Mouse (Mus musculus): ENCODE data around the gene Hspa1b. TPM values are rescaled to one million over a fixed set of nuclear protein-coding genes. Genes with fewer than 3 reads are reported as not detected.
"Not testable (repeated sequence)": the region's sequence is repeated elsewhere in the genome, so short reads cannot be mapped to it uniquely, and the experiment has no call there.

Hspa1b gene
- polyA plus RNA-seq, 1 experiment from 2014 or later, result 0.09 TPM

DNA sequence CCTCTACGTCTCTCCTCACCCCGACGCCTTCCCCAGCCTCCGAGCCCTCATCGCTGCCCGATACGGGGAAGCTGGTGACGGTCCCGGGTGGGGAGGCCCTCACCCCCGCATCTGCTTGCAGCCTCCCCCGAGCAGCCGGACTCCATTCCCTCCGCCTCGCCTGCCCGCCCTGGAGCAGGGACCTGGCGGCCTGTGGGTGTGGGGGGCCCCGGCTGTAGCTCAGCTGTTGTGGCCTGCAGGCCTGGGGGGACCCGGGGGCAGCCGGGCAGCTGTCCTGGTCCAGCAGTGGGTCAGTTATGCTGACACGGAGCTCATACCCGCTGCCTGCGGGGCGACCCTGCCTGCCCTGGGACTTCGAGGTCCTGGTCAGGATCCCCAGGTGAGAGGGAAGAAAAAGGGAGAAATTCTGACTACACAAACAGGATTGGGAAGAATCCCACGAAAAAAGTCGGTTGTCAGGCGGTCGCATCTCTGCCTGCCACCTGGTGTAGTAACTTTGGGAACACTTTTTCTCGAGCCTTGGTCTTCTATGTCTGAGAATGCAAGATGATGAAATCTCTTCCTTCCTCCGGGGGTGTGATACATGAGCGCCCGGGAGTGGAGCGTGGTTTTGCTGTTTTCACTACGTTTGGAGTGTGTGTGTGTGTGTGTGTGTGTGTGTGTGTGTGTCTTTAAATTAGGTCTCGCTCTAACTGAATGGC is 42.6 kb upstream of the Hspa1b start:
- ATAC-seq (ENCODE audit: insufficient number of reproducible peaks, insufficient read depth, low FRiP score, low read depth), result no peak
- peaks cover 16 to 47% of the 10 kb centered on the region in 2 experiments for H3K4me1 ChIP-seq (ENCODE audit: control insufficient read depth in 2 of 2, insufficient read depth in 2 of 2, low read length in 2 of 2)

DNA sequence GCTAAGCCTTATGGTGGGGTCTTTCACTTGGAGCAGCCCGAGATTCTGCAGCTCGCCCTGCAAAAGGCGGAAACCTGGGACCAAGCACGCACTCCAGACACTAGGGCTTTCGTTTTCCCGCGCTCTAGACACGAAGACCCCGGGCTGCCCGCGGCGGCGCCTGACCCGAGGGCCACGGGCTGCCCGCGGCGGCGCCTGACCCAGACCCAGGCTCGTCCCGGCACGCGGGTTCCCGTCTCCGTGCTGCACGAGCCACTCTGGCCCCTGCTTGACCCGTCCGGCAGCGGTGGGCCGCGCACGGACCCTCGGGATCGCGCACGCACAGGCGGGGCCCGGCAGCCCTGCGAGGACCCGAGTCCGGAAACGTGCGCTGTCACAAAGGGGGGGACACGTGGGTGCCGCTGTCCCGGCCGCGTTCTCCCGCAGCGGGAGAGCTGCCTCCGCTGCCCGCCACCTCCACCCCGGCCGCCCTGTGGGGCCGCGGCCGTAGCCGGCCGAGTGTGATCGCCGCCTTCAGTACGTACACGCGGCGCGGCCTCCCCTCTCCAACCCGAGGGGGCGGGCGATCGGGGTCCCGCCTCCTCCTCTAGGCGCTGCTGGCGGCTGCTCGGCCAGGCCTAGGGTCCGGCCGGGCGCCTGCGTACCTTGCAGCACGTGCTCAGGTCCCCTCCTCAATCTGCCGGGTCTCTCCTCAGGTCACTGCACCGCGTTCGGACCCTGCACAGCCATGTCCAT is 41.8 kb upstream of the Hspa1b start, which contains the start of gene Vars:
Gene Vars, plus strand, starts transcription at position 271 of the 735 bp plus-strand sequence.
- Histone ChIP-seq H3K27me3 (ENCODE audit: control insufficient read depth, insufficient read depth, low read length) (no peaks in the 10 kb centered on the region), H3K4me2 (ENCODE audit: low read length) (peak within 1 kb of the TSS; percentile 98), H3K4me1 (ENCODE audit: control insufficient read depth in 2 of 2, insufficient read depth in 2 of 2, low read length in 2 of 2) (peaks cover 16 to 48% of the 10 kb centered on the region in 2 experiments), H3K9me3 (ENCODE audit: control insufficient read depth, low read length) (no peaks in the 10 kb centered on the region), H3K36me3 (ENCODE audit: control insufficient read depth, insufficient read depth, low read length) (peaks cover 40% of the 10 kb centered on the region), H3K9ac (ENCODE audit: low read length) (peak within 1 kb of the TSS; percentile 93), H3K27ac (replicated peaks in 1 of 2; ENCODE audit: control insufficient read depth in 1 of 2, insufficient read depth in 1 of 2, low read depth in 2 of 2, low read length in 2 of 2) (peak within 1 kb of the TSS; percentile 95 to 98), H3K4me3 (ENCODE audit: control insufficient read depth in 1 of 2, insufficient read depth in 1 of 2, low read depth in 1 of 2, low read length in 2 of 2) (peak within 1 kb of the TSS; percentile 74 to 76)
- ATAC-seq (ENCODE audit: insufficient number of reproducible peaks, insufficient read depth, low FRiP score, low read depth), result peak; percentile 88
- under 1% methylated on average over 62 of the region's 83 CpGs for WGBS

More for the DNA sequence above, 42.6 kb upstream of the Hspa1b start:
- H3K36me3 ChIP-seq (ENCODE audit: control insufficient read depth, insufficient read depth, low read length), result peaks cover 46% of the 10 kb centered on the region
- under 1% methylated on average over 35 of the region's 35 CpGs for WGBS
- no peaks in the 10 kb centered on the region for H3K9me3 ChIP-seq (ENCODE audit: control insufficient read depth, low read length)
- peak overlapping the region; percentile 93 for H3K9ac ChIP-seq (ENCODE audit: low read length)
- H3K27me3 ChIP-seq (ENCODE audit: control insufficient read depth, insufficient read depth, low read length), result no peaks in the 10 kb centered on the region
- H3K4me3 ChIP-seq (ENCODE audit: control insufficient read depth in 1 of 2, insufficient read depth in 1 of 2, low read depth in 1 of 2, low read length in 2 of 2), result peak overlapping the region; percentile 74 to 76
- H3K27ac ChIP-seq (replicated peaks in 1 of 2; ENCODE audit: control insufficient read depth in 1 of 2, insufficient read depth in 1 of 2, low read depth in 2 of 2, low read length in 2 of 2), result peak overlapping the region; percentile 95 to 98
- peak overlapping the region; percentile 98 for H3K4me2 ChIP-seq (ENCODE audit: low read length)

DNA sequence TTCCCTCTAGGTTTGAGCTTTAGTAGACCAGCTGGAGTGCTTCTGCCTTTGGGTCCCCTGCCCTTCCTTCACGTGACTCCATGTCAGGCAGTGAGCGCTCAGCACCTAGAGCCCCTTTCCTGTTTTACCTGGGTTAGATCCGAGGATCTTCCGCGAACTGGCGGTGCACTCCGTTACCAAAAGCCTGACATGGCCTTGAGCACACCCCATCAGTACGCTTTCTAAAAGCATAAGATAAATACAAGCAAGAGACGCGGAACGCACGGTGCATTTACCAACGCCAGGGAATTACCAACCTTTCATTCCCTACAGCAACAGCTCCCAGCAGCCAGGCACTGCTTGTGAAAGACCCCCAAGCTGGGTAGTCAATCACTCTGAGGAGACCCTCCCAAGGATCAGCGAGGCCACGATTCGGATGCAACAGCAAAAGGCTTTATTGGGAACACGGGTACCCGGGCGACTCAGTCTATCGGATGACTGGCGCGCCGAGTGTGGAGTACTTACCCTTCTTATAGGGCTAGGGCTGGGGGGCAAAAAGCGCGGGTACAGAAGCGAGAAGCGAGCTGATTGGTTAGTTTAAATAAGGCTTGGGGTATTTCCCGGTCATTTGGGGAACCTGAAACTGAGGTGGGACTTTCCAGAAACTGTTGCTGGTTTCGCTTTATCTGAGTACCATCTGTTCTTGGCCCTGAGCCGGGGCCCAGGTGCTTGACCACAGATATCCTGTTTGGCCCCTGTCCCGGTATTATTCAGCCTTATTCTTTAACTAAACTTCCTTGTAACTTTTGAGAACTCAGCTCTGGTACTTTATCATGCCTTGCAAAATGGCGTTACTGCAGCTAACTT is 41.1 kb upstream of the Hspa1b start:
- ATAC-seq (ENCODE audit: insufficient number of reproducible peaks, insufficient read depth, low FRiP score, low read depth); H3K27me3 ChIP-seq (ENCODE audit: control insufficient read depth, insufficient read depth, low read length); H3K9me3 ChIP-seq (ENCODE audit: control insufficient read depth, low read length): not testable (repeated sequence)
- H3K4me1 ChIP-seq (ENCODE audit: control insufficient read depth in 2 of 2, insufficient read depth in 2 of 2, low read length in 2 of 2), result peaks cover 16 to 48% of the 10 kb centered on the region in 2 experiments
- 20% methylated on average over 28 of the region's 32 CpGs for WGBS
- peak overlapping the region; percentile 74 to 76 for H3K4me3 ChIP-seq (ENCODE audit: control insufficient read depth in 1 of 2, insufficient read depth in 1 of 2, low read depth in 1 of 2, low read length in 2 of 2)
- peak overlapping the region; percentile 93 for H3K9ac ChIP-seq (ENCODE audit: low read length)
- peak overlapping the region; percentile 95 to 98 for H3K27ac ChIP-seq (replicated peaks in 1 of 2; ENCODE audit: control insufficient read depth in 1 of 2, insufficient read depth in 1 of 2, low read depth in 2 of 2, low read length in 2 of 2)
- peaks cover 32% of the 10 kb centered on the region for H3K36me3 ChIP-seq (ENCODE audit: control insufficient read depth, insufficient read depth, low read length)
- H3K4me2 ChIP-seq (ENCODE audit: low read length), result peak overlapping the region; percentile 98

DNA sequence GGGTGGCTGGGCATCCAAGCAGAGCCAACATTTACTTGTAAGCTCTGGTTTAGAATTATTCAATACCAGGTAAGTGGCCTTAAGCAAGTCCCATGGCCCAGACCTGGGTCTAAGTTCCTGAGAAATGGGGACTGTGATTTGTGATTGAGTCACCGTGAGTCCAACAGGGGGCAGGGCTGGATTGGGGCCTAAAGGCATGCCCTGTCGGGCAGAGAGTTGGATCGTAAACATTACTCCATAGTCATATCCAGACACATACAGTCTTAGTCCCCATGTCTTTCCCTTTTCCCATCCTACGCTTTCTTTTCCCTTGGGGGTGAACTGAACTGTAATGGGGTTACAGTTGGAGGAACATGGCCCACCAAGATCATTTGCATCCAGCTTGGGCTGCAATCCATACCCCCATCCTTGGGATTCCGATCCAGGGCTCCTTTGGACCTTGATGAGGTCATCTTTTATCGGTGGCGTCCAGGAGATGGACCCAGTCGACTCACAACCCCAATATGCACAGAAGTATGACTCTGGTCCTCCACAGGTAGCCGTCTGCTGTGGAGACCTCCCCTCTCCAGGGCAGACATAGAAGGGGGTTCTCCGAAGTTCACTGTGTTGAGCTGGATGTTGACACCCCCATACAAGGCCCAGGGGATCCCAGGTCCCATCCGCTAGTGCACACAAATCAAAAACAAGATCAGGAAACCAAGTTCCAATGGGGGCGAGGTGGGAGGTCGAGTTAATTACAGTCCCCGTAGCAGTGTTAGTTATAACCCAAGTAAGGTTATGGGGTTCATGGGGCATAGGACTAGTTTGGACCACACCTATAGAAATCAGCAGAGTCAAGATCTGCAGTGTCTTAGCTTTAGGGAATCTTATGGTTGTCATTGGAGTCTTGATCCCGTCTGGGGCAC is 39.7 kb upstream of the Hspa1b start:
- peaks cover 16 to 48% of the 10 kb centered on the region in 2 experiments for H3K4me1 ChIP-seq (ENCODE audit: control insufficient read depth in 2 of 2, insufficient read depth in 2 of 2, low read length in 2 of 2)

DNA sequence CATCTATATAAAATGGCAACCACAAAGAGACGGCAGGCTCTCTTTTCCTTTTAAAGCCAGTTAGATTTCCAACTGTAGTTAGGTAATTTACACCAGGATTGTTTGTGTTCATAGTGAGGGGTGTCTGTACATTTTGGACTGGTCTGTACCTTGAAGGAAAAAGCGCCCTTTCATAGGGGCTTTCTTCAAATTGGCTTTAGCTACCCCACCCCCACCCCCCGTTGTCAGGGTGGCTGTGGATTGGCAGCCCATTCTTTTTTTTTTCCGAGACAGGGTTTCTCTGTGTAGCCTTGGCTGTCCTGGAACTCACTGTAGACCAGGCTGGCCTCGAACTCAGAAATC is 38.1 kb upstream of the Hspa1b start:
- no peaks in the 10 kb centered on the region for H3K9me3 ChIP-seq (ENCODE audit: control insufficient read depth, low read length)
- H3K4me1 ChIP-seq (ENCODE audit: control insufficient read depth in 2 of 2, insufficient read depth in 2 of 2, low read length in 2 of 2), result peaks cover 10 to 34% of the 10 kb centered on the region in 2 experiments
- no peak for ATAC-seq (ENCODE audit: insufficient number of reproducible peaks, insufficient read depth, low FRiP score, low read depth)
- no peaks in the 10 kb centered on the region for H3K27me3 ChIP-seq (ENCODE audit: control insufficient read depth, insufficient read depth, low read length)
- H3K36me3 ChIP-seq (ENCODE audit: control insufficient read depth, insufficient read depth, low read length), result peaks cover 16% of the 10 kb centered on the region
- peak overlapping the region; percentile 13; the same call in 1 of the 2 replicates for H3K4me2 ChIP-seq (ENCODE audit: low read length)
- no peak overlapping the region for H3K27ac ChIP-seq (replicated peaks in 1 of 2; ENCODE audit: control insufficient read depth in 1 of 2, insufficient read depth in 1 of 2, low read depth in 2 of 2, low read length in 2 of 2)
- no peak overlapping the region for H3K4me3 ChIP-seq (ENCODE audit: control insufficient read depth in 1 of 2, insufficient read depth in 1 of 2, low read depth in 1 of 2, low read length in 2 of 2)
- whole genome bisulfite sequencing, result 91% methylated on average over 5 of the region's 5 CpGs
- peak overlapping the region; percentile 16; the same call in 1 of the 2 replicates for H3K9ac ChIP-seq (ENCODE audit: low read length)

More for the DNA sequence above, 39.7 kb upstream of the Hspa1b start:
- no peaks in the 10 kb centered on the region for H3K27me3 ChIP-seq (ENCODE audit: control insufficient read depth, insufficient read depth, low read length)
- WGBS, result 92% methylated on average over 15 of the region's 15 CpGs
- H3K9me3 ChIP-seq (ENCODE audit: control insufficient read depth, low read length), result no peaks in the 10 kb centered on the region
- peak overlapping the region; percentile 98 for H3K4me2 ChIP-seq (ENCODE audit: low read length)
- ATAC-seq (ENCODE audit: insufficient number of reproducible peaks, insufficient read depth, low FRiP score, low read depth), result no peak
- peaks cover 21% of the 10 kb centered on the region for H3K36me3 ChIP-seq (ENCODE audit: control insufficient read depth, insufficient read depth, low read length)
- peak overlapping the region; percentile 76; the same call in 1 of the 2 replicates for H3K9ac ChIP-seq (ENCODE audit: low read length)
- 0 out of 4 replicates have a peak overlapping the region, but pooled peaks of 1 of the 2 experiments have one; percentile 74 for H3K4me3 ChIP-seq (ENCODE audit: control insufficient read depth in 1 of 2, insufficient read depth in 1 of 2, low read depth in 1 of 2, low read length in 2 of 2)
- no peak overlapping the region for H3K27ac ChIP-seq (replicated peaks in 1 of 2; ENCODE audit: control insufficient read depth in 1 of 2, insufficient read depth in 1 of 2, low read depth in 2 of 2, low read length in 2 of 2)

DNA sequence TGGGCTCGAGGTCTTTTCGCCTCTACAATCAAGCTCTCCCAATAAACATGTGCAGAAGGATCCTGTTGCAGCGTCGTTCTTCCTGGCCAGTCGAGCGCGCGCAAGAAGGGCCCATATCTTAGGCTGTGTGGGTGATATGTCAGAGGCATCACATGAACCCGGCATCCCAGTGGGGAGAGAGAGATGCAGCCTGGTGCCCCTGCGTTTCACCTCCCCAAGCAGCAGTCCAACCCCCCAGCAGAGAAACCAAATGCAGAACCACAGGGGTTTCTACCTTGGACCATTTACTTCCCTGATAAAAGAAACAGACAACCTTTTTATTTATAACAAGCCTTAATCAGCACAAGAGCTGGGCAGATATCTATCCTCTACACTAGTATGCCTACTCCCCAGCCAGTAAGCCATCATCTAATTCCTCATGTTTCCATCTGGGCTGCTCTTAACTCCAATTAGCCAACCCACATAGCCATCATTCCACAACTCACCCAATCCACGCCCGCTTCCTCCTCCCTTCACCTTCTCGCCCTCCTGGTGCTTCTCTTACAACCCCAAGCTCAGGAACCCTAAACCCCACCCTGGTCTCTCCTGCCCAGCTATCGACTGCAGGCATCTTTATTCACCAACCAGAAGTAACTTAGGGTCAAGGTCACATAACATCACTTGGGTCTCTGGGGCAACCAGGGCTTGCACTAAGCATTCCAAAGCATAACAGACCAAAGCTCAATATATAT is 37.5 kb upstream of the Hspa1b start:
- Histone ChIP-seq H3K27me3 (ENCODE audit: control insufficient read depth, insufficient read depth, low read length) (no peaks in the 10 kb centered on the region), H3K9ac (ENCODE audit: low read length) (no peak overlapping the region), H3K9me3 (ENCODE audit: control insufficient read depth, low read length) (no peaks in the 10 kb centered on the region), H3K27ac (replicated peaks in 1 of 2; ENCODE audit: control insufficient read depth in 1 of 2, insufficient read depth in 1 of 2, low read depth in 2 of 2, low read length in 2 of 2) (no peak overlapping the region), H3K4me1 (ENCODE audit: control insufficient read depth in 2 of 2, insufficient read depth in 2 of 2, low read length in 2 of 2) (peaks cover 9 to 31% of the 10 kb centered on the region in 2 experiments; a peak in 3 of 4 replicates), H3K36me3 (ENCODE audit: control insufficient read depth, insufficient read depth, low read length) (peaks cover 18% of the 10 kb centered on the region), H3K4me3 (ENCODE audit: control insufficient read depth in 1 of 2, insufficient read depth in 1 of 2, low read depth in 1 of 2, low read length in 2 of 2) (no peak overlapping the region), H3K4me2 (ENCODE audit: low read length) (peak overlapping the region; percentile 13; the same call in 1 of the 2 replicates)
- no peak for ATAC-seq (ENCODE audit: insufficient number of reproducible peaks, insufficient read depth, low FRiP score, low read depth)
- WGBS, result 84% methylated on average over 12 of the region's 14 CpGs

Data from heart, embryonic 14.5 days (tissue).